Mouse (Mus musculus) small intestine, adult 2 months (tissue): Measurements from ENCODE around the gene Rnf167.

Experiments used
- CTCF ChIP-seq: fragments of 200-500 bp; IDR thresholded peaks from 2 replicates; pipeline ENCODE4 v1.5.1; 2012; ENCODE audit warnings: low read depth, mild to moderate bottlenecking, control low read depth, inconsistent platforms, low read length, moderate library complexity, mixed read lengths; ENCODE audit not compliant: insufficient replicate concordance, insufficient read length; ENCODE audit errors: extremely low read depth
- POLR2A ChIP-seq: fragments of 200-500 bp; IDR thresholded peaks from 2 replicates; pipeline ENCODE4 v1.6.1; 2012; ENCODE audit warnings: low read depth, mild to moderate bottlenecking, control low read depth, inconsistent platforms, low read length, moderate library complexity

DNA sequence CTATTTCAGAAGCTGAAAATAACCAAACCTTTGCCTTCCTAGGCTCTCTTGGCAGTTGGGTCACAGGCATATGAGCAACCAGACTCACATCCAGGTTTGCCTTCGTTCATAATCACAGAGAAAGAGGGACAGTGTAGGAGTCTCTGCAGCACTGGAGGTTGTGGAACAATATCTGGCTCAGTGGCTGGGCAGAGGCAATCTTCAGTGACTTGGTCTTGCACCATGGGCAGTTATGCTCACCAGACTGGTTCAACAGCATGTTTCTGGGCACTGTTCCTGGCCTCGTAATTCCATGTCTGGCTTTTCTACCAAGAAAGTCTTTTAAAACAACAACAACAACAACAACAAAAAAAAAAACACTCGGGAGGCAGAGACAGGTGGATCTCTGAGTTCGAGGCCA, 11.4 kb upstream of the Rnf167 start:
- no peak for TF ChIP-seq CTCF
- no peak for TF ChIP-seq POLR2A
